Mouse (Mus musculus): ENCODE data around the gene Nutf2.
"Not testable (repeated sequence)": the region's sequence is repeated elsewhere in the genome, so short reads cannot be mapped to it uniquely, and the experiment has no call there.

Nutf2 gene

DNA sequence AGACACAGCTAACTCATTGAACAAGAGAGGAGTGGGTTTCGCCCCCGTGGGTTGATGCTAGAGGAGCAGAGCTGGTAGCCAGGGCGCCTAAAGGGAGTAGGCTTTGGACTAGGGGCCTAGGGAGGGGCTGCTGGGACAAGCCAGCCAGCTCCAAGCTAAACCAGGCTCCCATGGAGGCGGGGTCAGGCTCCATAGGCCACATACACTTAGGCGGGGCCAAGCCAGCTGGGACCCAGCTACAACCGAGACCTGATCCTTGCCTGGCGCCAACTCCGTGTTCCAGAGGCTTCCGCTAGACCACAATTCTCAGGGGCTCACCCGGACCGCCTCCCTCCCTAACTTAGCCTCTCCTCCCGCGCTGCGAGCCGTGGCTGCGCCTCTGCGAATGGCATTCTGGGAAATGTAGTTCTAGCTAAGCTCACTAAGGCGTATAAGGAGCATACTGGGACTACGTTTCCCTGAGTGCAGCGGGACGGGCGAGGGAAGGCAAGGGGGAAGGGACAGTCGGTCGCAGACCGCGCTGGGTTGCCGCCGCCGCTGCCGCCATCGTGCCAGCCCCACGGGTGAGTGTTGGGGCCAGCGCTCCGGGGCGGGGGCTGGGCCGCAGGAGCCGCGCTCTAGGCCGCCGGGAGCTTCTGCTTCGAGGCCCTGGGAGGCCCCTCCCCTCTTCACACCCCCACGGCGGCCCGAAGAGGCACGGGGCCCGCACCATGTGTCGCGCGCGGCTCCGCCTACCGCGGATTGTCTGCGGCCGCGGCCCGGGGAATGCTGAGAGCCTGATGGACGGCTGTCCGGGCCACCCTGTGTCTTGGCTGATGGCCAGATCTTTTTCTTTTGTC, at the start of gene Nutf2:
TSS of gene Nutf2 (plus strand) at position 438 of the 839 bp plus-strand sequence.
- peak; percentile 100 for DNase-seq (ENCODE audit: low read depth, low spot score)

DNA sequence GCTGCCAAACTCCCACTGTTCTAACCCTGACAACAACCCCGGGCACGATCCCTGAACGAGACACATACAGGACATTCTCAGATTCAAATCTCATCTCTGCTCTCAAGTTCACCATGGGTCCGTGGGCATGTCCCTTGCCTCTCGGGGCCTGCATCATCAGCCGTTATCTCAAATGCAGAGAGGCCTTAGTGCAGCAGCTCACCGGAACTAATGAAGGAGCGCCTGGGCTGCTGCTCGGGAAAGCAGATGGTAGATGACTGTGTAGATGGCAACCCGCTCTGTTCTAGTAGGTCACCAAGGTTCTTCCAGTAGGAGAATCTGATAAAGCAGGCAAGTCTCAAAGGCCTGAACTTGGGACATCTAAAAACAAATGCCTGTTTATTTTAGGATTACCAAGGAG, 49.3 kb upstream of the Nutf2 start:
- DNase-seq (ENCODE audit: low read depth, low spot score), result no peak

DNA sequence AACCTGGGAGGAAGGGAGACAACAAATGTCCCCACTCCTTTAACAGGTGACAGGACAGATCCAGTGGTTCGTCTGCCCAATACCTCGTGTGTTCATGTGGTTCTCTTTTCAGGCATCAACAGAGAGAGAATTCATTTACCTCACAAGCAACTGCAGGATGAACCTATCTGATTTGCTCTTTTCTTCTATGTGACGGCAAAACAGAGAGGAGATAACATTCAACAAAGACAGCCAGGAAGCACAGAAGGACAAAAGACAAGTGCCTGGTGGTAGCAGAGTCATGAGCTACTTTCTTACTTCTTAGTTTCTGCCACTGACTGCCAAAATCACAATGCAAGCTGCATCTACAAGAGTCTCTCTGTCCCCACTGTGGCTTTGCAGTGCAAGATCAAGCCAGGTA, 48.8 kb upstream of the Nutf2 start:
- no peak for DNase-seq (ENCODE audit: low read depth, low spot score)

DNA sequence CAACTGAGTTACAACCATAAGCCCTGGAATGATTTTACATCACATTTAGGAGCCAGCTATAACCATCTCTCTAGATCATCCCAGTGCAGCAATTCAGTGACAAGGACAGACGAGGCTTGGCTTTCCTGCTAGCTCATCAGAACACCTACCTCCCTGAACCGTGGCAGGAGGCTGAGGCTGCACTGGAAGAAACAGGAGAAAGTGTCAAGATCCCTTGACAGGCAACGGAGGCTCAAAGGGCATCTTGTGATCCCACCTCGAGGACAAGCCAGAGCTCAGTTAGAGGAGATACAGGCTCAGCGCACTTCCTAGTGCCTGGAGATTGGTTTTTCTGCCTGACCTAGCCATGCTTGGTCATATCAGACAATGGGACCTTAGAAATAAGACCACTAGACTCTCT, 47.9 kb upstream of the Nutf2 start:
- no peak for DNase-seq (ENCODE audit: low read depth, low spot score)

DNA sequence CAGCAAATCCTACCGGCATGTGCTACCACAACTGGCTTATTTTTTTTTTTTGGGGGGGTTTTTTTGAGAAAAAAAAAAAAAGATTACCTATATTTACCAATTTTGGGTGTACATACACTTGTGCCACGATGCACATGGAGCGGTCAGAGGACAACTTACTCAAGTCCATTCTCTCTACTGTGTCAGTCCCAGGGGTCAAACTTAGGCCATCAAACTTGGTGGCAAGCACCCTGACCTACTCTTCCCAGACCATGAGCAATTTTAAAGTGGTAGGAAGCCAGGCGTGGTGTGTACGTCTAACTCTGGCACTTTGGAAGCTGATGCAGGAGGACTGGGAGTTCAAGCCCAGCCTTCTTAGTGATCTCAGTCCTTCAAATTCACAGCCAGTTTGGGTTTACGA, 47.1 kb upstream of the Nutf2 start:
- no peak for DNase-seq (ENCODE audit: low read depth, low spot score)

DNA sequence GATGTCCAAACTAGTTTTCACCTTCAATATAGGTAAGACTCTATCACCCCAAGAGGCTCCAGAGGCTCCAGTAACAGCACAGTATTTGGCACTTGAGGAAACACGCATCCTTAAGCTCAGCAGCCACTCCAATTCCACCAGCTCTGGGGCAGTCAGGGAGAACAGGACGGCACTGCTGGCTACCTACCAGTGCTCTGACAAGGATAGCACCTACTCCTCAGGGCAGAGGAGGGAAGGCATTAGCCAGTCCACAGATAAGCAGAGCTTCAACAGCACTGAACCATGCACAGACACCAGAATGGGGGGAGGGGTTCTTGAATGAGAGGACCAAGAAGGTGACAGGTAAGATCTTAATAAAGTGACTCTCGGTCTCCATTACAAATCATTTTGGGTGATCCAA, 40.7 kb upstream of the Nutf2 start:
- DNase-seq (ENCODE audit: low read depth, low spot score), result no peak

DNA sequence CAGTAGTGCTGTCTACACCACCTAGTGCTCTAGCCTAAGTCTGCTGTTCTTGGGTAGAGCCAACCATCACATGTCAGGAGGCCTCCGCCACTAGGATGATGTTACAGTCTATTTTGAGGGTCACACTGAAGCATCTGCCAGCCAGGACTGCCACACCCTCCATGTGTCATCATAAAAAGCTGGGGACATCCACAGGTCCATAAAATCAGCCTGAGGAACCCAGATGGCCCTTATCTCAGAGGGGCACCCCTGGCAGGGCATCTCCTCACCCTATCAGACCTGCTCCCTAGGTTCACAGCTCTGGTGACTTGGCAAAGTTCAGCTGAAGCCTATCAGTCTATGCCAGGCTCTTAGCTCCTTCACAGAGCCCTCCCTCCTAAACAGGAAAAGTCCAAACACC, 39.5 kb upstream of the Nutf2 start:
- no peak for DNase-seq (ENCODE audit: low read depth, low spot score)

DNA sequence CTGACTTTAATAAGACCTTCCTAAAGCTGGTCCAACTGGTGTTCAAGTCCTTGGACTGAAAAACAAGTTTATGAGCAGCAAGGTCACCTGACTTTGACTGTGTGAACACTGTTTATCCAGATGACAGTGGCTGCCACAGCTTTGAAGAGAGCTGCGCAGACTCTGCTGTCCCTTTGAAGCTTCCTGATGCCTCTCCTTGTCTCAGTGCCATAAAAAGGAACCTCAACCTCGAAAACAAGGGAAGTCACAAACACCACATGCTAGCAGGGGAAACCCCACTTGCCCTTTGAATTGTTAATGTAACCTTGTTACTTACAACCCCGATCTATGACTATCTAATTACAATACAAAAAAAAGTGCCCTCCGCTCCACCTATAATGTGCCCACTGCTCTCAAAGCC, 34.9 kb upstream of the Nutf2 start:
- DNase-seq (ENCODE audit: low read depth, low spot score), result no peak

DNA sequence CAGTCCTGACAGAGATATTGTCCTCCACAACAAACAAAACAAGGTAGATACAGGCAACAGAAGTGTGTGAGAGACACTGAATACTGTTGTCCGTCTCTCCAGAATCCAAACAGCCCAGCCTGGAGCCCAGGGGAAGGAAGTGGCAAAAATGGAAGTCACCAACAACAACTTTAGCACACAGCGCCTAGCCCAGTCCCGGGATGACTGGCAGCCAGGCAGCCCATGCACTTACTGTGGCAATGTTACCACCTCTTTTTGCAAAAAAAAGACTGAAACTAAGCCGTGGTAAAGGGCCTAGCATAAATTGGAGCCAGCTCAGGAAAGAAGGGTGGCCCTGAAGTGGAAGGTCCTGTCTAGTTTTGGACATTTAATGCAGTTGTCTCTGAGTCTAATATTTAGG, 34.0 kb upstream of the Nutf2 start:
- DNase-seq (ENCODE audit: low read depth, low spot score), result peak; percentile 41

DNA sequence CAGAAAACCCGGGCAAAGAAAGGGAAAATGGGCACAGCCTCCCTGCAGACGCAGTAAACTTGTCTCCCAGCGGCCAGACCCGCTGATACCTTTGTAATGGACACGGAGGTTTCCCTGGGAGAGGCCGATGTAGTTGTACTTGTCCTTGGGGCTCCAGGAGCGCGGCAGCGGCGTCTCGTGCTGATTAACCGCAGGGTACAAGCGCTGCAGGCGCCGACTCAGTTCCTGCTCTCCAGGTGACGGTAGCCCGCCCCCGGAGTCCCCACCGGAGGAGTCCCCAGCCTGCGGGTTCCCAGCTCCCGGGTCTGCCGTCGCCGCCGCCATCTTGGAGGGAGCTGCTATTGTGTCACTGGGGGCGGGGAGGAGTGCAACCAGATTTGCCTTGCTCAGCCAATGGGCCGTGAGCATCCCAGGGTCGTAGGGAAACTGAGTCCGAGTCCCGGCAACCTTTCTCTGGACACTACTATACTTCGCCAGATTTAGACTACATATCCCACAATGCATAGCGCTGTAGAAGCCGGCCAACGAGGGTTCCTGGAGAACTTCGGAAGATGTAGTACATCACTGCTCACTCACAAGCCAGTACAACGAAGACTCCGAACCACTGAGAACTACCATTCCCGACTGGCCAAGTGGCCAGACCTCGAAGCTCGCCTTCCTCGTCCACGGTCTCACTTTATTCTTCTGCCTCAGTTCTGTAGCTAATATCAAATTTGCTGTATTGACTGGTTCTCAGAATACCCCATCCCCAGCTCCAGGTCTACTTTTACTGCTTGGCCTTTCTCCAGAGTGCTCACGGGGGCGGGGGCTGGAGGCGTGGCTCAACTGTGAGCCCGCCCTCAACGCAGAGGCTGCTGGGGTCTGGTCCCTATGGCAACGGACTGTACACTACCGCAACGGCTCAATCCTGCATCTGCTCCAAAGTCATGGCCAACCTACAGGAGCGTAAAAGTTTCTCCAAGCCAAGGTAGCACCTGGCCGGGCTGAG, 33.2 kb upstream of the Nutf2 start, which contains the start of the genes Ranbp10 and Tsnaxip1:
TSS of gene Ranbp10 (minus strand) at position 490 of the 988 bp plus-strand sequence.
TSS of gene Tsnaxip1 (plus strand) at position 871 of the 988 bp plus-strand sequence.
- DNase-seq (ENCODE audit: low read depth, low spot score), result peak; percentile 100

DNA sequence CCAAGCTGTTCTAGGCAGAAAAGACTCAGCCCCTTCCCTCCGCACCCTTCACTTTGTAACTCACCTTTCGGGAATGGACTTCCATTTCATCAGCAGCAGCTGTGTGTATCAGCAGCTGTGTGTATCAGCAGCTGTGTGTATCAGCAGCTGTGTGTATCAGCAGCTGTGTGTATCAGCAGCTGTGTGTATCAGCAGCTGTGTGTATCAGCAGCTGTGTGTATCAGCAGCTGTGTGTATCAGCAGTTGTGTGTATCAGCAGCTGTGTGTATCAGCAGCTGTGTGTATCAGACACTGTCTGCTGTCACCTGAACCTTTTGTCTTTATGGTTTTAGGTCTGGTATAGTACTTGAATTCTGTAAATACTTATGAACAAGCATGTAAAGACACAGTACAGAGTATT, 26.6 kb upstream of the Nutf2 start:
- DNase-seq (ENCODE audit: low read depth, low spot score), result not testable (repeated sequence)

DNA sequence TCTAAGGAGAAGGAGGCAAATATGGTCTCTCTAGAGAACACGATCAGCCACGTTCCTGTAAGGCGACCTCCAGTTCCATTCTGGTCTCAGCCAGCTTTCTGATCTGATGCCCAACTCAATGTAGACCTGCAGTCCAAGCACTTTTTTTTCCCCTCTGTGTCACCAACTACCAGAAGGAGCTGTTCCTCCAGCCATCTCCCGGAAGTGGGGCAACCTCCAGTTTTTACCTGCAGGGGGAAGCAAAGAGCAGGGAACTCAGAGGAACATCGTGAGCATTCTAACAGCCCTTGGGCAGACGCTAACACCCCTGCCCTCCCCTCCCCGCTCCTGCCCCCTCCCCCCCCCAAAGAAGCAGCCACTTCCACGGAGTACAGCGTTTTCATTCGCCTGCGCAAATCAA, 25.1 kb upstream of the Nutf2 start:
- DNase-seq (ENCODE audit: low read depth, low spot score), result peak; percentile 89

DNA sequence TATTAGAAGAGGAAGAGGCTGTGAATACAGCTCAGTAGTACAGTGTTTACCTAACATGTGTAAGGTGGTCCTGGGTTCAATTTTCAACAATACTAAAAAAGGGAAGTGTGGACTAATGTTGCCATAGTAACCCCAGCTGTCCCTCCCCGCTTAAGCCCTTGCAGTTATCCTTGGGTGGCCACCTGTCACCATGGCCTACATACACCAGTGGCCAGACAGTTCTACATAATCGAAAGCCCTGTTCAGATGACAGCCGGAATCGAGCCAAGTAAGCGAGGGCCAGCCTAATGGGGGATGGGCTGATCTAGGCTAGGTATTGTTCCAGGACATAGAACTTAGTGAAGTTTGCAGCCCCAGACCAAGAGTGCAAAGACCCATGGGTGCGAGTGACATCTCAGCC, 23.4 kb upstream of the Nutf2 start:
- no peak for DNase-seq (ENCODE audit: low read depth, low spot score)

DNA sequence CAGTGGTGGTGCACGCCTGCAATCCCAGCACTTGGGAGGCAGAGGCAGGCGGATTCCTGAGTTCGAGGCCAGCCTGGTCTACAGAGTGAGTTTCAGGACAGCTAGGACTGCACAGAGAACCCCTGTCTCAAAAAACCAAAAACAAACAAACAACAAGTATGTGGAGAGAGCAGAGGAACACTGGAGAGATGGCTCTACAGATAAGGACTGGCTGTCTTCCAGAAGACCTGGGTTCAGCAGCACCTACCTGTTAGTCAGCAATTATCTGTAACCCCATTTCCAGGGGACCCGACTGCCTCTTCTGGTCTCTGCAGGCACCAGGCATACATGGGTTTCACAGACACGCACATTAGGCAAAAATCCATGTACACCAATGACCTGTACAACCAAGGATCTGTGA, 21.2 kb upstream of the Nutf2 start:
- no peak for DNase-seq (ENCODE audit: low read depth, low spot score)

DNA sequence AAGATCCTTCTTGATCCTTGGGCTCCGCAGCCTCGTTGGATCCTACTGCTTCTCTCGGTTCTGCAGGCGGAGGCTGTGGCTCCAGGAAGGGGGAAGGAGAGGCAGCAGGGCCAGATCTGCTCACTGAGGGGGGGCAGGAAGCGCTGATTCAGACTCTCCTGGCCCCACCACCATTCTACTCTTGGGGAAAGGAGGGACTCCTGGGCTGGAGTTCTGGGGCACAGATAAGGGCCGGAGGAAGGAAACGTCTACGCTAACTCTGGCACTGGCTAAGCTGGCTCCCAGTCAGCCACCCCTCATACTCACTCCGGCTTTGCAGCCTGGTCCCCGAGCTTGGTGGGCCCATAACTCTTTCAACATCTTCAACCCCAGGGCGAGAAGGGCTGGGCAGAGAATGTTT, 13.7 kb upstream of the Nutf2 start:
- no peak for DNase-seq (ENCODE audit: low read depth, low spot score)

DNA sequence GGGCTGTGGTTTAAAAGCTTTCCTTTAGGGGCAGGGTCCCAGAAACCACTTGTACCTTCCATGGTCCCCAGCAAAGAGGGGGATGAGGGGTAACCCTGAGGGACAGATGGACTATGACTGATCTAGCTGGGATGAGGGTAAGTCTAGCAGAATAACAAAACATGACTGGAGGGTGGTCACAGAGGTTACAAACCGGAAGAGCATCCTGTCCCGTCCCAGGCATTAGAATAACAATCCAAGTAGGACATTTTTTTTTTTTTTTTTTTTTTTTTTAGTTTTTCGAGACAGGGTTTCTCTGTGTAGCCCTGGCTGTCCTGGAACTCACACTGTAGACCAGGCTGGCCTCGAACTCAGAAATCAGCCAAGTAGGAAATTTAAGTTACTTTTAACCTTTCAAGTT, 10.4 kb upstream of the Nutf2 start:
- DNase-seq (ENCODE audit: low read depth, low spot score), result no peak

DNA sequence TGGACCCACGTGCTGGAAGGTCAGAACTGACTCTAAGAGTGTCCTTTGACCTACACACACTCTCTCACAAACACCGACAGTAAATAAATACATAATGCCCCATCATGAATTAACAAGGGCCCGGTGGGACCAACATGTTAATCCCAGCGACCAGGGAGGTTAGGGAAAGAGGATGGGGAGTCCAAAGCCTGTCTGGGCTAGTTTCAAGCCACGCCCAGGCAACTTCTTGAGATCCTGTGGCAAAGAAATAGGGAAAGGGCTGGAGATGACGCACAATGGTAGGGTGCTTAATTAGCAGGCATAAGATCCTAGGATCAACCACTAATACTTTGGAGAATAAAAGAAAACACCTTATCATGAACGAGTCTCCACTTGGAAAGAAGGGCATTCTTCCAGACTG, 9.8 kb upstream of the Nutf2 start:
- DNase-seq (ENCODE audit: low read depth, low spot score), result no peak

DNA sequence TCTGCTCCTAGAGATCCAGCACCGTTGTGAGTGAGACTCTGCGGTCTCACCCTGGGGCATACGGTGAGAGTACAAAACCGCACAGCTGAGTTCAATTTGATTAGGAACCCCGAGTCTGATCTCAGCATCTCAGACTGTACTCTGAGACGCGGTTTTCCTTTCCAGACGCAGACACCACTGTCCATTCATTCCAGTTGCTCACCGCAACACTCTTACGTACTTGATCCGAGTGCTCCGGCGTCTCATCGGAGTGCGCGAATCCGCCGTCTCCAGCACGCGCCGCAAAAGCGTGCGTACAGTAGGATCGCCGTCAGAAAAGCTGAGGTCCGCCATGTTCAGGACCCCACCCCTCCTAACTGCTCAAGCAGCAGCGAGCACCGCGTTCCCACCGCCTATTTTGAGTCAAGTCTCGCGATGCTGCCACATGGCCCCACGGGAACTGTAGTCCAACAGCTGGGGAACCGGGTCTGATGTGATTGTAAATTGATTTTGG, 8.7 kb upstream of the Nutf2 start:
- DNase-seq (ENCODE audit: low read depth, low spot score), result peak; percentile 97

DNA sequence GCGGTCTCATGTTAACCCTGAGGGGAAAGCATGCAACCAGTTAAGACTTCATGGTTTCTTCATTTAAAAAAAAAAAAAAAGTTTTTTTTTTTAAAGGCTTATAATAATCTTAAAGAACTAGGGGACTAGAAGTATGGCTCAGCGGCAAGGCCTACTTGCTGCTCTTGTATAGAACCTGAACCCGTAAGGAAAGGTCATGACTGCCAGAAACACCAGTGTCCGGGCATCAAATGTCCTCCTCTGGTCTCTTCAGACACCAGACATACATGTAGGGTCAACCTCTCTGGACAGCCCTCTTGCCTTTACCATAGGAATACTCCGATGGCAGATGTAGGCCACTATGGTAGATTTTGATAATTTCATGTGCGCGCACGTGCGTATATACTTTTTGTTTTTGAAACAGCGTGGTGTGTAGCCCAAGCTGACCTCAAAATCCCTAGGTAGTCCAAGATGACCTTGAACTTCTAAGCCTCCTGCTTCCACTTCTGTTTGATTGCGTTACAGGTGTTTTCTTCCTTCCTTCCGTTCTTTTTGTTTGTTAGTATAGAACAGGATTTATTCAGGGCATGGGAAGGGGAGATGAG, 8.1 kb upstream of the Nutf2 start:
- DNase-seq (ENCODE audit: low read depth, low spot score), result no peak

DNA sequence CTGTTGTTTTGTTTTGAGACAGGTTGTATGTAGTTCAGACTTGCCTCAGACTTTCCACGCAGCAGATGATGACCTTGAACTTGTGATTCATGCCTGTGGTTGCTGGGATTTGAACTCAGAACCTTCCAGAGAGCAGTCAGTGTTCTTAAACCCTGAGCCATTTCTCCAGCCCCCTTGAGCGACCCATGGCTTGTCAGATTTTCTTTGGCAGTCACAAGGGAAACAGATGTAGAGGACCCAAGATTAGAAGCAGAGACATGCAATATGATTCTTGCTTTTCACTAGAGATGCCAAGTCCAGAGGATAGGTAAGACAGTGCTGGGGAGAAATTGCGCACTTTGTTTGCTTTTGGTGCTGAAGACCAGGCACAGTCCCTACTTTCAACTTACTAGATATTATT, 7.2 kb upstream of the Nutf2 start, which contains the start of gene Cenpt:
TSS of gene Cenpt (minus strand) at position 101 of the 400 bp plus-strand sequence.
- no peak for DNase-seq (ENCODE audit: low read depth, low spot score)

DNA sequence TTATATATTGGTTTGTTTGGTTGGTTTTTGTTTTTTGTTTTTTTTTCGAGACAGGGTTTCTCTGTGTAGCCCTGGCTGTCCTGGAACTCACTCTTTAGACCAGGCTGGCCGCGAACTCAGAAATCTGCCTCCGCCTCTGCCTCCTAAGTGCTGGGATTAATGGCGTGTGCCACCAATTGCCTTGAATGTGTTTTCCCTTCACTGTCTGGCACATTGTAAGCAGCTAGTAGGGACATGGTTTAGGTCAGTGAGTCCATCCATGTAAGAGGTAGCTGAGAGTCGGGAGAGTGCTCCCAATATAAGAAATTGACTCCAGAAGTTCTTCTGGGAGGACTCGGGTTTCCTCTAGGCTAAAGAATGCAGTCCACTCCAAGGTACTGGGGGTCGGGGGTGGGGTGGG, 6.1 kb upstream of the Nutf2 start:
- DNase-seq (ENCODE audit: low read depth, low spot score), result no peak

DNA sequence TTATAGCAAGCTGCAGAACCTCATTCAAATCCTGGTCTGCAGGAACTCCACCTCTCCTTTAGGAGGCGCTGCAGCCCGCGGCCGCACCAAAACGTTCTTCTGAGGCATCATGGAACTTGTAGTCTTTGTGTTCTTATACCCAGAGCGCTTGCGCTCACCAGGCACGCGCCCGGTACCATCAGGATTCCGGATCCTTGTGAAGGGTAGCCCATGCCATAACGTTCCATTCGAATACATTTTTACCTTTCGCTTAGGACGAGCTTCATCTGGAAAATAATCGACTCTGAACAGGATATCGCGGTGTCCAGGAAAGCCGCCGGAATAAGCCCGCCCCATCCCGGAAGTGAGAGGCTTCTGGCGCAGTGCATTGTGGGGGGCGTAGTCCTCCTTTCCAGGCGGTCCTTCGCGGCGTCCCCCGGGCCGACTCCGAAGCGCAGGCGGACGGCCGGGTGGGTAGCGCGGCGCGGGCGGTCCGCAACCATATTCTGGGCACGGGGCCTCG, 5.6 kb upstream of the Nutf2 start, which contains the start of gene Thap11:
TSS of gene Thap11 (plus strand) at position 418 of the 502 bp plus-strand sequence.
- DNase-seq (ENCODE audit: low read depth, low spot score), result peak; percentile 97

All from 3T3-L1 (cell line).